Comparison of ENCODE assay signal across 20 mouse cellular contexts in genomic region chr9:23128018-23128369, GRCm38 (mm10).
A peak's percentile ranks its signal among the peaks of the same experiment; 100 is the strongest.
DNase-seq lines count a peak whose midpoint lies in the region; ATAC-seq and TF ChIP-seq lines count a peak whose summit lies in the region.
"Had no signal": no experiment of that assay in that cellular context is flagged by ENCODE, and none has a peak within 500 bp of the region (broad histone marks: within the 10 kb centered on the region; RNA-seq: fewer than 3 reads in every experiment).

No protein-coding gene starts in this region.

- no peak for ATAC-seq in intestine, embryonic 14.5 days (replicated peaks; ENCODE audit: low FRiP score, low TSS enrichment, low read depth)
- no peak for ATAC-seq in intestine, embryonic 16.5 days
- peak; percentile 60 for ATAC-seq in forebrain, embryonic 16.5 days
- peak; percentile 64 for ATAC-seq in hindbrain, embryonic 16.5 days
- ATAC-seq in liver, embryonic 12.5 days: no peak
- ATAC-seq: liver, postnatal 0 days; Patski had no signal

- TF ChIP-seq CTCF in gastrocnemius, adult 2 months (IDR thresholded peaks at IDR 0.05): no peak

- no peaks in the 10 kb centered on the region for H3K9me3 ChIP-seq in intestine, embryonic 14.5 days (ENCODE audit: control insufficient read depth, low read length)
- no peaks in the 10 kb centered on the region for H3K9me3 ChIP-seq in intestine, embryonic 16.5 days (ENCODE audit: control insufficient read depth, low read length)
- no peaks in the 10 kb centered on the region for H3K9me3 ChIP-seq in embryonic facial prominence, embryonic 10.5 days
- no peaks in the 10 kb centered on the region for H3K9me3 ChIP-seq in forebrain, embryonic 16.5 days (ENCODE audit: control insufficient read depth, low read length)
- no peaks in the 10 kb centered on the region for H3K9me3 ChIP-seq in hindbrain, embryonic 16.5 days (ENCODE audit: control insufficient read depth, low read length)
- H3K9me3 ChIP-seq in liver, embryonic 12.5 days (replicated peaks): no peaks in the 10 kb centered on the region
- H3K9me3 ChIP-seq: embryonic facial prominence, embryonic 12.5 days; G1E; kidney, embryonic 15.5 days had no signal

- H3K9ac ChIP-seq in intestine, embryonic 14.5 days (ENCODE audit: low read length): no peak overlapping the region
- H3K9ac ChIP-seq in intestine, embryonic 16.5 days (ENCODE audit: low read depth, low read length): no peak overlapping the region
- H3K9ac ChIP-seq in forebrain, embryonic 16.5 days (replicated peaks; ENCODE audit: low read depth, low read length): no peak overlapping the region
- H3K9ac ChIP-seq in hindbrain, embryonic 16.5 days (ENCODE audit: low read depth, low read length): no peak overlapping the region
- no peak overlapping the region for H3K9ac ChIP-seq in liver, embryonic 12.5 days
- H3K9ac ChIP-seq: embryonic facial prominence, embryonic 12.5 days; kidney, embryonic 15.5 days; liver, postnatal 0 days had no signal

- H3K36me3 ChIP-seq in intestine, embryonic 14.5 days (ENCODE audit: control insufficient read depth, insufficient read depth, low read length): no peaks in the 10 kb centered on the region
- H3K36me3 ChIP-seq in intestine, embryonic 16.5 days (ENCODE audit: control insufficient read depth, insufficient read depth, low read length): no peaks in the 10 kb centered on the region
- no peaks in the 10 kb centered on the region for H3K36me3 ChIP-seq in embryonic facial prominence, embryonic 10.5 days (replicated peaks)
- H3K36me3 ChIP-seq in forebrain, embryonic 16.5 days (ENCODE audit: control insufficient read depth, insufficient read depth): no peaks in the 10 kb centered on the region
- H3K36me3 ChIP-seq in hindbrain, embryonic 16.5 days (ENCODE audit: control insufficient read depth, insufficient read depth, low read length): no peaks in the 10 kb centered on the region
- H3K36me3 ChIP-seq in liver, embryonic 12.5 days: no peaks in the 10 kb centered on the region
- H3K36me3 ChIP-seq: embryonic facial prominence, embryonic 12.5 days; G1E; kidney, embryonic 15.5 days had no signal

- H3K4me3 ChIP-seq in intestine, embryonic 14.5 days (ENCODE audit: low read depth, low read length): no peak overlapping the region
- H3K4me3 ChIP-seq in intestine, embryonic 16.5 days (ENCODE audit: low read length): no peak overlapping the region
- H3K4me3 ChIP-seq in embryonic facial prominence, embryonic 10.5 days: no peak overlapping the region
- H3K4me3 ChIP-seq in forebrain, embryonic 16.5 days (replicated peaks; ENCODE audit: low read length): no peak overlapping the region
- no peak overlapping the region for H3K4me3 ChIP-seq in hindbrain, embryonic 16.5 days (ENCODE audit: low read length)
- H3K4me3 ChIP-seq in gastrocnemius, adult 2 months: no peak overlapping the region
- H3K4me3 ChIP-seq in liver, embryonic 12.5 days: no peak overlapping the region
- H3K4me3 ChIP-seq: embryonic facial prominence, embryonic 12.5 days; kidney, embryonic 15.5 days had no signal

- intact Hi-C loops in gastrocnemius, adult 2 months (cut with DNase I): no loop called here
- intact Hi-C loops in left cerebral cortex, postnatal 25 days (cut with DNase I): no loop called here

- DNase-seq in intestine, embryonic 14.5 days (ENCODE audit: low spot score): peak; percentile 38
- DNase-seq in embryonic facial prominence, embryonic 10.5 days (ENCODE audit: low spot score): no peak
- no peak for DNase-seq in gastrocnemius, adult 2 months
- DNase-seq in left cerebral cortex, postnatal 25 days (ENCODE audit: low spot score in 2 of 2): no peak
- DNase-seq: B cell, adult 2 months; cerebellum, adult 11 months; kidney, adult 11 months; kidney, postnatal 36 days; liver, postnatal 0 days; lung, postnatal 14 days had no signal

- WGBS in intestine, embryonic 14.5 days: 57% methylated on average over 2 of the region's 2 CpGs
- WGBS in intestine, embryonic 16.5 days: 53% methylated on average over 2 of the region's 2 CpGs
- 70% methylated on average over 2 of the region's 2 CpGs for WGBS in embryonic facial prominence, embryonic 10.5 days
- 59% methylated on average over 2 of the region's 2 CpGs for WGBS in forebrain, embryonic 16.5 days
- 54% methylated on average over 2 of the region's 2 CpGs for WGBS in hindbrain, embryonic 16.5 days
- WGBS in liver, embryonic 12.5 days (ENCODE audit: insufficient replicate concordance): 46% methylated on average over 2 of the region's 2 CpGs

- no peak overlapping the region for H3K4me2 ChIP-seq in intestine, embryonic 14.5 days (ENCODE audit: low read length)
- H3K4me2 ChIP-seq in intestine, embryonic 16.5 days (ENCODE audit: low read depth, low read length): no peak overlapping the region
- H3K4me2 ChIP-seq in forebrain, embryonic 16.5 days (ENCODE audit: low read length): 0 out of 2 replicates have a peak overlapping the region, but pooled peaks have one; percentile 8
- no peak overlapping the region for H3K4me2 ChIP-seq in hindbrain, embryonic 16.5 days (ENCODE audit: low read length)
- H3K4me2 ChIP-seq in liver, embryonic 12.5 days: no peak overlapping the region
- H3K4me2 ChIP-seq: embryonic facial prominence, embryonic 12.5 days; heart, embryonic 11.5 days; kidney, embryonic 15.5 days had no signal

- no peaks in the 10 kb centered on the region for H3K4me1 ChIP-seq in intestine, embryonic 14.5 days (replicated peaks; ENCODE audit: control insufficient read depth, insufficient read depth, low read length)
- no peaks in the 10 kb centered on the region for H3K4me1 ChIP-seq in intestine, embryonic 16.5 days (ENCODE audit: control insufficient read depth, insufficient read depth, low read length)
- peaks cover 50% of the 10 kb centered on the region for H3K4me1 ChIP-seq in embryonic facial prominence, embryonic 10.5 days
- H3K4me1 ChIP-seq in forebrain, embryonic 16.5 days (replicated peaks; ENCODE audit: control insufficient read depth, insufficient read depth, low read length): peaks cover 9% of the 10 kb centered on the region
- peaks cover 7% of the 10 kb centered on the region for H3K4me1 ChIP-seq in hindbrain, embryonic 16.5 days (ENCODE audit: control insufficient read depth, insufficient read depth, low read depth, low read length)
- H3K4me1 ChIP-seq in liver, embryonic 12.5 days: no peaks in the 10 kb centered on the region

- no peak overlapping the region for H3K27ac ChIP-seq in intestine, embryonic 14.5 days (ENCODE audit: low read depth)
- no peak overlapping the region for H3K27ac ChIP-seq in intestine, embryonic 16.5 days (ENCODE audit: low read length)
- H3K27ac ChIP-seq in embryonic facial prominence, embryonic 10.5 days (replicated peaks): 0 out of 2 replicates have a peak overlapping the region, but pooled peaks have one; percentile 1
- peak overlapping the region; percentile 49; the same call in 1 of the 2 replicates for H3K27ac ChIP-seq in forebrain, embryonic 16.5 days (ENCODE audit: low read length)
- peak overlapping the region; percentile 69 for H3K27ac ChIP-seq in hindbrain, embryonic 16.5 days (ENCODE audit: low read depth, low read length)
- no peak overlapping the region for H3K27ac ChIP-seq in gastrocnemius, adult 2 months
- no peak overlapping the region for H3K27ac ChIP-seq in liver, embryonic 12.5 days
- H3K27ac ChIP-seq: embryonic facial prominence, embryonic 12.5 days; kidney, embryonic 15.5 days had no signal

- no peaks in the 10 kb centered on the region for H3K27me3 ChIP-seq in intestine, embryonic 14.5 days (replicated peaks; ENCODE audit: control insufficient read depth, insufficient read depth, low read length)
- no peaks in the 10 kb centered on the region for H3K27me3 ChIP-seq in intestine, embryonic 16.5 days (replicated peaks; ENCODE audit: control insufficient read depth, insufficient read depth, low read length)
- H3K27me3 ChIP-seq in embryonic facial prominence, embryonic 10.5 days (replicated peaks; ENCODE audit: low read depth, poor library complexity, severe bottlenecking): no peaks in the 10 kb centered on the region
- H3K27me3 ChIP-seq in forebrain, embryonic 16.5 days (replicated peaks; ENCODE audit: control insufficient read depth, insufficient read depth, low read length): no peaks in the 10 kb centered on the region
- H3K27me3 ChIP-seq in hindbrain, embryonic 16.5 days (replicated peaks; ENCODE audit: control insufficient read depth, insufficient read depth, low read length): no peaks in the 10 kb centered on the region
- no peaks in the 10 kb centered on the region for H3K27me3 ChIP-seq in liver, embryonic 12.5 days (replicated peaks)
- H3K27me3 ChIP-seq: CH12.LX; embryonic facial prominence, embryonic 12.5 days; kidney, embryonic 15.5 days; Patski had no signal

Comparison
In these comparisons a context has a peak if more than half of its experiments do, and no peak if none do; other contexts are left out.
1. ATAC-seq: peak in forebrain, embryonic 16.5 days (single experiment) and hindbrain, embryonic 16.5 days (single experiment); none in intestine, embryonic 14.5 days (single experiment), intestine, embryonic 16.5 days (single experiment) and liver, embryonic 12.5 days (single experiment).
2. H3K27ac ChIP-seq: peak in embryonic facial prominence, embryonic 10.5 days (single experiment), forebrain, embryonic 16.5 days (single experiment) and hindbrain, embryonic 16.5 days (single experiment); none in intestine, embryonic 14.5 days (single experiment), intestine, embryonic 16.5 days (single experiment), gastrocnemius, adult 2 months (single experiment) and liver, embryonic 12.5 days (single experiment).